Mouse (Mus musculus) midbrain, postnatal 0 days (tissue): ENCODE data around the gene Cfap58. TPM values are rescaled to one million over a fixed set of nuclear protein-coding genes. Genes with fewer than 3 reads are reported as not detected.
A peak's percentile ranks its signal among the peaks of the same experiment; 100 is the strongest.

ENCODE experiments used
- ATAC-seq: fragments of 200-750 bp; cut with Nextera tagmentation; 2 replicates; pipeline ENCODE4 v1.8.0; 2017; ENCODE audit warnings: moderate number of reproducible peaks, mild to moderate bottlenecking, moderate TSS enrichment, moderate library complexity; ENCODE audit not compliant: low FRiP score
- DNase-seq: peaks from one replicate; pipeline ENCODE4 v3.0.0-alpha.2; 2015; ENCODE audit warnings: low spot score
- H3K27ac ChIP-seq: fragments of 300-500 bp; sonication (generic); 2 replicates; pipeline ENCODE4 v1.5.1; 2014; ENCODE audit warnings: low read depth, mild to moderate bottlenecking, low read length, mixed read lengths
- H3K27me3 ChIP-seq: fragments of 300-500 bp; sonication (generic); 2 replicates; pipeline ENCODE4 v1.6.1; 2014; ENCODE audit warnings: low read length, control low read depth, mixed read lengths; ENCODE audit not compliant: insufficient read depth
- H3K36me3 ChIP-seq: fragments of 300-500 bp; sonication (generic); 2 replicates; pipeline ENCODE4 v1.6.1; 2014; ENCODE audit warnings: low read length, control low read depth, mixed read lengths; ENCODE audit not compliant: insufficient read depth
- H3K4me1 ChIP-seq: fragments of 300-500 bp; sonication (generic); 2 replicates; pipeline ENCODE4 v1.6.1; 2014; ENCODE audit warnings: mild to moderate bottlenecking, control low read depth, antibody characterized with exemption, low read length, mixed read lengths; ENCODE audit not compliant: insufficient read depth
- H3K4me2 ChIP-seq: fragments of 300-500 bp; sonication (generic); 2 replicates; pipeline ENCODE4 v1.6.1; 2014; ENCODE audit warnings: low read depth, mild to moderate bottlenecking, low read length, mixed read lengths; ENCODE audit not compliant: poor library complexity, severe bottlenecking
- H3K4me3 ChIP-seq: fragments of 300-500 bp; sonication (generic); 2 replicates; pipeline ENCODE4 v1.5.1; 2014; ENCODE audit warnings: low read depth, mild to moderate bottlenecking, low read length, moderate library complexity
- H3K9ac ChIP-seq: fragments of 300-500 bp; sonication (generic); replicated peaks from 2 replicates; pipeline ENCODE4 v1.6.1; 2014; ENCODE audit warnings: mild to moderate bottlenecking, low read length, moderate library complexity, mixed read lengths; ENCODE audit not compliant: poor library complexity, severe bottlenecking
- H3K9me3 ChIP-seq: fragments of 300-500 bp; sonication (generic); 2 replicates; pipeline ENCODE4 v1.6.1; 2016; ENCODE audit warnings: low read length, control low read depth
- CTCF ChIP-seq: IDR thresholded peaks from 2 replicates; pipeline ENCODE4 v1.5.1; 2016; ENCODE audit warnings: antibody characterized with exemption, mild to moderate bottlenecking
- WGBS: fragments of 180-500 bp; shearing (Covaris S2); extraction: QIAGEN DNeasy Blood & Tissue Kit; methylation state at CpG from one replicate; pipeline ENCODE4 v1.1.7; 2014; 5-methylcytosine and 5-hydroxymethylcytosine counted together
- polyA plus RNA-seq: library from polyadenylated mRNA; unstranded; fragments of >200 nt; fragmentation: Nextera tagmentation; extraction: Ambion mirVana; gene quantifications from 2 replicates; pipeline ENCODE4 v1.2.1, GENCODE M21; 2015
- total RNA-seq: library from RNA; depleted of rRNA; stranded (reverse); fragments of >200 nt; gene quantifications from 2 replicates; pipeline ENCODE4 v1.2.3, GENCODE M21; 2014

The Cfap58 gene
- total and polyA plus RNA-seq, 2 experiments from 2014 or later, result 0.54 to 1.2 TPM

- no peaks in the 10 kb centered on the region; the same call in 1 of the 2 replicates for H3K27me3 ChIP-seq
- no peaks in the 10 kb centered on the region for H3K36me3 ChIP-seq
- ATAC-seq (peak; percentile 47; the same call in 1 of the 2 replicates), DNase-seq (no peak)
- no peak for TF ChIP-seq CTCF
- H3K4me1 ChIP-seq, result no peaks in the 10 kb centered on the region; the same call in 1 of the 2 replicates
- H3K9ac ChIP-seq, result no peak overlapping the region
- H3K4me2 ChIP-seq, result no peak overlapping the region
- H3K27ac ChIP-seq, result no peak overlapping the region
- 43% methylated on average over 15 of the region's 15 CpGs for WGBS
- H3K4me3 ChIP-seq, result no peak overlapping the region
- no peaks in the 10 kb centered on the region for H3K9me3 ChIP-seq
These were observed 40.7 kb downstream of the Cfap58 start for GRCm38 (mm10) chr19:47978109-47978701.

- ATAC-seq, result no peak
- WGBS, result 77% methylated on average over 6 of the region's 6 CpGs
- TF ChIP-seq CTCF, result no peak
These were observed 42.0 kb downstream of the Cfap58 start for GRCm38 (mm10) chr19:47979446-47979845.

GRCm38 (mm10) chr19:47980241-47980640 is 42.8 kb downstream of the Cfap58 start:
- H3K4me3 ChIP-seq, result no peak overlapping the region
- H3K9me3 ChIP-seq, result no peaks in the 10 kb centered on the region
- no peak overlapping the region for H3K27ac ChIP-seq
- no peaks in the 10 kb centered on the region; the same call in 1 of the 2 replicates for H3K4me1 ChIP-seq
- H3K36me3 ChIP-seq, result no peaks in the 10 kb centered on the region
- H3K9ac ChIP-seq, result no peak overlapping the region
- ATAC-seq, result no peak
- H3K27me3 ChIP-seq, result no peaks in the 10 kb centered on the region; the same call in 1 of the 2 replicates
- H3K4me2 ChIP-seq, result no peak overlapping the region
- 68% methylated on average over 10 of the region's 10 CpGs for WGBS
- no peak for DNase-seq
- no peak for TF ChIP-seq CTCF

More at GRCm38 (mm10) chr19:47979446-47979845, 42.0 kb downstream of the Cfap58 start:
- Histone ChIP-seq H3K9me3 (no peaks in the 10 kb centered on the region), H3K4me3 (no peak overlapping the region), H3K4me1 (no peaks in the 10 kb centered on the region; the same call in 1 of the 2 replicates), H3K27me3 (no peaks in the 10 kb centered on the region; the same call in 1 of the 2 replicates), H3K36me3 (no peaks in the 10 kb centered on the region), H3K27ac (no peak overlapping the region), H3K9ac (no peak overlapping the region), H3K4me2 (no peak overlapping the region)
- DNase-seq, result no peak

GRCm38 (mm10) chr19:47985606-47986213 is 48.2 kb downstream of the Cfap58 start:
- Histone ChIP-seq H3K4me1 (no peaks in the 10 kb centered on the region), H3K36me3 (no peaks in the 10 kb centered on the region), H3K4me3 (no peak overlapping the region), H3K27me3 (no peaks in the 10 kb centered on the region), H3K9me3 (no peaks in the 10 kb centered on the region), H3K9ac (no peak overlapping the region), H3K27ac (no peak overlapping the region), H3K4me2 (no peak overlapping the region)
- ATAC-seq (no peak), DNase-seq (no peak)
- no peak for TF ChIP-seq CTCF
- 89% methylated on average over 15 of the region's 15 CpGs for WGBS

- Histone ChIP-seq H3K27ac (no peak overlapping the region), H3K4me3 (no peak overlapping the region), H3K9ac (no peak overlapping the region), H3K4me2 (no peak overlapping the region), H3K9me3 (no peaks in the 10 kb centered on the region), H3K4me1 (no peaks in the 10 kb centered on the region), H3K36me3 (no peaks in the 10 kb centered on the region), H3K27me3 (no peaks in the 10 kb centered on the region)
- ATAC-seq (no peak), DNase-seq (no peak)
- no peak for TF ChIP-seq CTCF
- 85% methylated on average over 11 of the region's 11 CpGs for WGBS
These were observed 50.5 kb downstream of the Cfap58 start for GRCm38 (mm10) chr19:47987986-47988385.

- WGBS, result 33% methylated on average over 16 of the region's 16 CpGs
- Histone ChIP-seq H3K27ac (no peak overlapping the region), H3K4me1 (no peaks in the 10 kb centered on the region), H3K36me3 (no peaks in the 10 kb centered on the region), H3K9ac (no peak overlapping the region), H3K4me2 (no peak overlapping the region), H3K27me3 (no peaks in the 10 kb centered on the region), H3K9me3 (no peaks in the 10 kb centered on the region), H3K4me3 (no peak overlapping the region)
- DNase-seq (peak; percentile 73), ATAC-seq (no peak)
- peak; percentile 81 for TF ChIP-seq CTCF
These were observed 51.0 kb downstream of the Cfap58 start for GRCm38 (mm10) chr19:47988456-47988855.
